26 mouse cellular contexts compared by ENCODE assay signal in genomic region chr6:82747085-82747484, GRCm38 (mm10). TPM values are rescaled to one million over a fixed set of nuclear protein-coding genes. Genes with fewer than 3 reads are reported as not detected.
DNase-seq lines count a peak whose midpoint lies in the region; ATAC-seq and TF ChIP-seq lines count a peak whose summit lies in the region.
"Had no signal": no experiment of that assay in that cellular context is flagged by ENCODE, and none has a peak within 500 bp of the region (broad histone marks: within the 10 kb centered on the region; RNA-seq: fewer than 3 reads in every experiment).

No protein-coding gene starts in this region.

- H3K9ac ChIP-seq in heart, postnatal 0 days (replicated peaks; ENCODE audit: low read depth, low read length), result no peak overlapping the region
- H3K9ac ChIP-seq in CH12.LX (ENCODE audit: insufficient read depth, low read depth), result peak overlapping the region; percentile 21; the same call in 1 of the 2 replicates
- H3K9ac ChIP-seq: forebrain, embryonic 15.5 days; heart, embryonic 12.5 days; hindbrain, embryonic 12.5 days; limb, embryonic 12.5 days; liver, embryonic 15.5 days; lung, embryonic 14.5 days; neural tube, embryonic 12.5 days had no signal

- ATAC-seq in heart, postnatal 0 days (ENCODE audit: insufficient read depth, low read depth), result no peak
- peak; percentile 22; a peak in 3 of 4 replicates for ATAC-seq in hematopoietic stem cell, adult 5-6 weeks (replicated peaks in 1 of 2; ENCODE audit: insufficient read depth in 1 of 2, low FRiP score in 2 of 2, low TSS enrichment in 1 of 2, low read depth in 1 of 2, poor library complexity in 2 of 2, severe bottlenecking in 2 of 2)
- ATAC-seq: forebrain, embryonic 15.5 days; midbrain, embryonic 16.5 days had no signal

- H3K36me3 ChIP-seq in heart, postnatal 0 days (replicated peaks; ENCODE audit: control insufficient read depth, insufficient read depth, low read length), result peaks cover 29% of the 10 kb centered on the region
- peaks cover 76% of the 10 kb centered on the region for H3K36me3 ChIP-seq in heart, embryonic 10.5 days
- H3K36me3 ChIP-seq in CH12.LX (replicated peaks in 1 of 2; ENCODE audit: control insufficient read depth in 1 of 2, insufficient read depth in 1 of 2, low read length in 1 of 2) (peaks cover 60 to 92% of the 10 kb centered on the region in 2 experiments), myocyte (ENCODE audit: control insufficient read depth, insufficient read depth) (peaks cover 25% of the 10 kb centered on the region)
- H3K36me3 ChIP-seq in forebrain, embryonic 10.5 days (replicated peaks), result peaks cover 98% of the 10 kb centered on the region
- H3K36me3 ChIP-seq: forebrain, embryonic 15.5 days had no signal

- 39% methylated on average over 5 of the region's 5 CpGs for WGBS in heart, postnatal 0 days
- 61% methylated on average over 5 of the region's 5 CpGs for WGBS in heart, embryonic 10.5 days
- WGBS in forebrain, embryonic 10.5 days, result 85% methylated on average over 5 of the region's 5 CpGs

- no peak for TF ChIP-seq CTCF in heart, postnatal 0 days (IDR thresholded peaks at IDR 0.05; ENCODE audit: low read depth)
- TF ChIP-seq CTCF in CH12.LX (conservative IDR thresholded peaks at IDR 0.05 in 1 of 2, IDR thresholded peaks at IDR 0.05 in 1 of 2; ENCODE audit: low read depth in 2 of 2, low read length in 2 of 2), result no peak

- H3K27ac ChIP-seq in heart, postnatal 0 days (ENCODE audit: low read depth), result peak overlapping the region; percentile 84
- H3K27ac ChIP-seq in heart, embryonic 10.5 days, result no peak overlapping the region
- peak overlapping the region; percentile 62 for H3K27ac ChIP-seq in CH12.LX (ENCODE audit: insufficient read depth, low read depth)
- H3K27ac ChIP-seq in forebrain, embryonic 10.5 days, result no peak overlapping the region
- H3K27ac ChIP-seq: forebrain, embryonic 15.5 days; hindbrain, embryonic 12.5 days; kidney, postnatal 0 days; limb, embryonic 12.5 days; liver, embryonic 15.5 days; neural tube, embryonic 12.5 days had no signal

- H3K4me3 ChIP-seq in heart, postnatal 0 days (ENCODE audit: low read depth, low read length), result no peak overlapping the region
- no peak overlapping the region for H3K4me3 ChIP-seq in heart, embryonic 10.5 days
- H3K4me3 ChIP-seq in CH12.LX (replicated peaks in 1 of 3; ENCODE audit: low read depth in 2 of 3, low read length in 2 of 3, poor library complexity in 1 of 3) (no peak overlapping the region), myocyte (no peak overlapping the region)
- H3K4me3 ChIP-seq in forebrain, embryonic 10.5 days, result no peak overlapping the region
- H3K4me3 ChIP-seq: forebrain, embryonic 15.5 days; heart, embryonic 12.5 days; hindbrain, embryonic 12.5 days; limb, embryonic 12.5 days; liver, embryonic 15.5 days; neural tube, embryonic 12.5 days had no signal

- H3ac ChIP-seq in myocyte (ENCODE audit: control insufficient read depth, insufficient read length), result no peak overlapping the region

- H3K27me3 ChIP-seq in heart, postnatal 0 days (ENCODE audit: control insufficient read depth, insufficient read depth, low read length), result no peaks in the 10 kb centered on the region
- no peaks in the 10 kb centered on the region for H3K27me3 ChIP-seq in heart, embryonic 10.5 days (ENCODE audit: insufficient read depth, poor library complexity, severe bottlenecking)
- no peaks in the 10 kb centered on the region for H3K27me3 ChIP-seq in CH12.LX (replicated peaks)
- H3K27me3 ChIP-seq in myocyte (ENCODE audit: control insufficient read depth, insufficient read depth, insufficient read length), result no peaks in the 10 kb centered on the region
- H3K27me3 ChIP-seq in forebrain, embryonic 10.5 days (ENCODE audit: poor library complexity, severe bottlenecking), result no peaks in the 10 kb centered on the region
- H3K27me3 ChIP-seq: forebrain, embryonic 15.5 days; heart, embryonic 12.5 days; hindbrain, embryonic 12.5 days; limb, embryonic 12.5 days; liver, embryonic 15.5 days; neural tube, embryonic 12.5 days had no signal

- TF ChIP-seq RAD21 in CH12.LX (IDR thresholded peaks at IDR 0.05; ENCODE audit: low read depth, low read length), result no peak

- H3K4me1 ChIP-seq in heart, postnatal 0 days (ENCODE audit: control insufficient read depth, insufficient read depth), result peaks cover 19% of the 10 kb centered on the region
- peaks cover 24% of the 10 kb centered on the region for H3K4me1 ChIP-seq in heart, embryonic 10.5 days
- peaks cover 57 to 89% of the 10 kb centered on the region in 2 experiments for H3K4me1 ChIP-seq in CH12.LX (ENCODE audit: control insufficient read depth in 1 of 2, insufficient read depth in 2 of 2)
- no peaks in the 10 kb centered on the region for H3K4me1 ChIP-seq in forebrain, embryonic 10.5 days
- H3K4me1 ChIP-seq: forebrain, embryonic 15.5 days; hindbrain, embryonic 12.5 days; limb, embryonic 12.5 days; liver, embryonic 15.5 days; neural tube, embryonic 12.5 days had no signal

- H3K4me2 ChIP-seq in heart, postnatal 0 days (ENCODE audit: low read depth, low read length), result no peak overlapping the region
- H3K4me2 ChIP-seq in CH12.LX (ENCODE audit: insufficient read depth, low read depth, poor library complexity, severe bottlenecking) (peak overlapping the region; percentile 26; the same call in 1 of the 2 replicates), myocyte (ENCODE audit: low read depth) (peak overlapping the region; percentile 24)
- H3K4me2 ChIP-seq: forebrain, embryonic 15.5 days; heart, embryonic 12.5 days; hindbrain, embryonic 12.5 days; limb, embryonic 12.5 days; liver, embryonic 15.5 days; lung, embryonic 14.5 days; midbrain, embryonic 11.5 days; neural tube, embryonic 12.5 days had no signal

- H3K79me2 ChIP-seq in CH12.LX (replicated peaks; ENCODE audit: control insufficient read depth, extremely low read depth, insufficient read depth, poor library complexity, severe bottlenecking) (peaks cover 71% of the 10 kb centered on the region), myocyte (ENCODE audit: control insufficient read depth, insufficient read depth) (peaks cover 12% of the 10 kb centered on the region)

- no peak for TF ChIP-seq EP300 in heart, postnatal 0 days (IDR thresholded peaks at IDR 0.05; ENCODE audit: low read depth)
- 0 out of 2 replicates have a peak, but pooled peaks have one; percentile 3 for TF ChIP-seq EP300 in CH12.LX (IDR thresholded peaks at IDR 0.05; ENCODE audit: low read length)

- dilution Hi-C loops in CH12.LX (cut with MboI; ENCODE audit: extremely low pct_ligation_motif_present, extremely low pct_unique_long_range_greater_than_20kb, low sequenced_read_pairs), result no loop called here

- DNase-seq in heart, postnatal 0 days (ENCODE audit: low spot score), result no peak
- no peak for DNase-seq in heart, embryonic 10.5 days (ENCODE audit: low spot score)
- DNase-seq in CH12.LX (ENCODE audit: extremely low read depth), result no peak
- DNase-seq in left cerebral cortex, adult 9 months (ENCODE audit: low spot score in 2 of 2), result no peak
- no peak for DNase-seq in forebrain, embryonic 10.5 days (ENCODE audit: extremely low spot score, low spot score)
- DNase-seq in left cerebral cortex, adult 18-20 months (ENCODE audit: low spot score in 2 of 2), result no peak
- DNase-seq: adrenal gland, postnatal 36 days; cerebellum, adult 8-10 months; cerebellum, postnatal 25 days; kidney, adult 8-10 months; layer of hippocampus, adult 9-11 months; lung, embryonic 14.5 days; lung, postnatal 14 days; right cerebral cortex, adult 18-20 months; right cerebral cortex, postnatal 4 days had no signal

- H3K9me3 ChIP-seq in heart, postnatal 0 days (replicated peaks; ENCODE audit: control insufficient read depth, low read length), result no peaks in the 10 kb centered on the region
- no peaks in the 10 kb centered on the region for H3K9me3 ChIP-seq in heart, embryonic 10.5 days
- H3K9me3 ChIP-seq in CH12.LX (replicated peaks; ENCODE audit: low read length), result peaks cover 15% of the 10 kb centered on the region
- no peaks in the 10 kb centered on the region for H3K9me3 ChIP-seq in forebrain, embryonic 10.5 days
- H3K9me3 ChIP-seq: forebrain, embryonic 15.5 days; heart, embryonic 12.5 days; hindbrain, embryonic 12.5 days; limb, embryonic 12.5 days; liver, embryonic 15.5 days; neural tube, embryonic 12.5 days had no signal

- in situ Hi-C loops in CH12.LX (cut with MboI; ENCODE audit: low pct_ligation_motif_present, low pct_unique_long_range_greater_than_20kb, low sequenced_read_pairs), result no loop called here

- TF ChIP-seq POLR2A in CH12.LX (IDR thresholded peaks at IDR 0.05; ENCODE audit: low read depth, low read length) (no peak), myocyte (IDR thresholded peaks at IDR 0.05; ENCODE audit: insufficient read length, low read depth) (no peak)

TF ChIP-seq in CH12.LX, 34 proteins besides CTCF, POLR2A, EP300 and RAD21 (continues in another document):
- TF ChIP-seq BHLHE40 (IDR thresholded peaks at IDR 0.05; ENCODE audit: low read depth, low read length) (peak; percentile 78), SIN3A (IDR thresholded peaks at IDR 0.05; ENCODE audit: low read length) (no peak)

TF ChIP-seq in myocyte, 11 proteins besides CTCF, POLR2A, EP300 and RAD21 (continues in another document):
- TF ChIP-seq MAX (IDR thresholded peaks at IDR 0.05; ENCODE audit: low read depth) (no peak), CEBPB (IDR thresholded peaks at IDR 0.05; ENCODE audit: insufficient read depth, poor library complexity, severe bottlenecking) (no peak)

RNA-seq across cellular contexts. Expression of gene Hk2, which starts 27.2 kb away (rescaled TPM):
- total RNA-seq in heart, postnatal 0 days (2014; rRNA removed; ENCODE audit: low replicate concordance), result 39.7 and 50.9 TPM in 2 replicates
- 29.2 and 29.7 TPM in 2 replicates for polyA plus RNA-seq in heart, postnatal 0 days (2015; fragmentation: Nextera tagmentation; extraction: Ambion mirVana)
- 42.2 and 44.8 TPM in 2 replicates for polyA plus RNA-seq in heart, embryonic 10.5 days (2016; fragmentation: Nextera tagmentation; extraction: Ambion mirVana)
- 127 and 149 TPM in 2 replicates for total RNA-seq in CH12.LX (2012; rRNA removed)
- total RNA-seq in CH12.LX (2014; rRNA removed), result 56.0 and 64.2 TPM in 2 replicates
- 68.4 and 75.3 TPM in 2 replicates for polyA plus RNA-seq in CH12.LX (2012; ENCODE audit: insufficient read length, low read depth)
- 32.4 and 35.6 TPM in 2 replicates for total RNA-seq in hematopoietic stem cell, adult 5-6 weeks (2017)
- 81.2 TPM for polyA plus RNA-seq in myocyte (2012; fragmentation: generic; extraction: Trizol)
- polyA plus RNA-seq in forebrain, embryonic 10.5 days (2016; fragmentation: Nextera tagmentation; extraction: Ambion mirVana), result 36.1 and 39.0 TPM in 2 replicates
- total RNA-seq in left cerebral cortex, adult 18-20 months (2021), result 1 to 10 TPM; 2.5 to 4.4 TPM

RNA-seq across cellular contexts. Expression of gene Pole4, which starts 41.9 kb away (rescaled TPM):
- total RNA-seq in heart, postnatal 0 days (2014; rRNA removed; ENCODE audit: low replicate concordance), result 26.8 and 59.9 TPM in 2 replicates
- 65.8 and 71.8 TPM in 2 replicates for polyA plus RNA-seq in heart, postnatal 0 days (2015; fragmentation: Nextera tagmentation; extraction: Ambion mirVana)
- polyA plus RNA-seq in heart, embryonic 10.5 days (2016; fragmentation: Nextera tagmentation; extraction: Ambion mirVana), result 105 and 121 TPM in 2 replicates
- total RNA-seq in CH12.LX (2012; rRNA removed) (49.7 and 59.1 TPM in 2 replicates), CH12.LX (2014; rRNA removed) (178 and 184 TPM in 2 replicates)
- polyA plus RNA-seq in CH12.LX (2012; ENCODE audit: insufficient read length, low read depth) (79.8 and 88.8 TPM in 2 replicates), myocyte (2012; fragmentation: generic; extraction: Trizol) (43.8 TPM)
- total RNA-seq in hematopoietic stem cell, adult 5-6 weeks (2017), result 47.4 and 64.9 TPM in 2 replicates
- polyA plus RNA-seq in forebrain, embryonic 10.5 days (2016; fragmentation: Nextera tagmentation; extraction: Ambion mirVana), result 92.5 and 99.7 TPM in 2 replicates
- total RNA-seq in left cerebral cortex, adult 18-20 months (2021), result 10 to 100 TPM; 34.5 to 36.1 TPM

Comparison
In these comparisons a context has a peak if more than half of its experiments do, and no peak if none do; other contexts are left out.
1. H3K27ac ChIP-seq: peak in heart, postnatal 0 days (single experiment) and CH12.LX (single experiment); none in heart, embryonic 10.5 days (single experiment) and forebrain, embryonic 10.5 days (single experiment).